Mouse (Mus musculus): ENCODE measurements at regions not wholly inside any gene's neighbourhood (a gene's known extent, or its start where the extent isn't known, plus 50 kb on each side); places are given as distances from the start of the nearest gene placed in this dataset.

DNA sequence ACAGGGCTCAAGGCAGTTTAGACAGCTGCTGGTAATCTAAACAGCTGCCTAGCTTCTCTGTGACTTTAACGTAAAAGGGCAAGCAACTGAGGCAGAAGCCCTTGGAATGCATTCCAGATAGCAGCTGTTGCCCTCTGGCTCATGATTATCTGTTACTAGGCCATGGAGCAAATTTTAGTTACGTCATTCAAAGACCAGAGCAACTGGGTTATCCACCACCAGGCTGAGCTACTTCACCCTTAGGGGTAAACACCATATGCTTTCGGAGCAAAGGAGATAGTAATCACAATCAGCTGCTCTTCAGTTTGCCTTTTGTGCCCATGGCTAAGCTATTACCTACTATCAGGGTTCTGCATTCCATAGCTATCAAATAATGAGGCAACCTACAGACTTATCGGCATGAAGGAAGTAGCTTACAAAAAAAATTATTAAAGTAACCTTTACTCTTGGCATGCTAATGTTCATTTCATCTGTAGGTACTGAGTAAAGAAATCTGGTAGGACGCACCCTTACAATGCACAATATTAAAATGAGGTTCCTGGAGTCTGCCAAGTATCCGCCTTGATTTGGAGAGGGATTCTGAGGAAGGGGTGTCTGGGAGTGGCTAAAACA lies 212.2 kb downstream of the Car2 start:
- TF ChIP-seq GATA1 (IDR thresholded peaks at IDR 0.05; ENCODE audit: low read length), result no peak

DNA sequence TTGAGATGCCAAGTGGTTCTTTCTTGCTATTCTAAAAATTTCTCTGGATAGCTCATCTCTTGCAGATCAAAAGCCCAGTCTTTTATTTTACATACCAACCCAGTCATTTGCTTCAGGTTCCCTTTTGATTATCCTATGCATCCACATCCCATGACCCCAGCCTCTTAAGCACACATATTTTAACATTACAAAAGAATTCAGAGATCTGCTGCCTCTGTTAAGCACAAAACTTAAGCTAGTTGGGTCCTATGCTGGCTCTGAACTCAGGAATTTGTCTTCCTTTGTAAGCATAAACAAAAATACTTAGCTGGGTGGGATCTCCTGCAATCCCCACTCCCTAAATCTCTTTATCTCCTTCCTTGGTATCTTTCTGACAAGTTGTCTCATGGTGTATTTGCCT lies 212.9 kb downstream of the Car2 start:
- TF ChIP-seq GATA1 (IDR thresholded peaks at IDR 0.05; ENCODE audit: low read length), result no peak

DNA sequence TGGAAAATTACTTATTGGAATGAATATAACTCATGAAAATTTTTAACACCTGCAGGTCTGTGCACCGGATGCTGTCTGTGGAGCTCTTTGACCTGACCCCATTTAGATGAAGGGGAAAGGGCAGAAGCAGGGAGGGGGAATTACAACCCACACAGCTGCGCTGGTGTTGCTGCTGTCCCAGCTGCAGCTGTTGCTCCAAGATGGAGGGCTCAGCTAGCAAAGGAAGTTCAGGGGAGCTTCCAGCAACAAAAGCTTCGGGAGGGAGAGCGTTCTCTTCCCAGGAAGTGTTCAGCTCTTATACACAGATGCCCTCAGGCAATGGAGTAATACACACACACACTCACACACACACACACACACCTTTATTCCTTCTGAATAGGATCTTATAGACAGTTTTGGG lies 219.6 kb downstream of the Car2 start:
- TF ChIP-seq GATA1 (IDR thresholded peaks at IDR 0.05; ENCODE audit: low read length), result no peak

DNA sequence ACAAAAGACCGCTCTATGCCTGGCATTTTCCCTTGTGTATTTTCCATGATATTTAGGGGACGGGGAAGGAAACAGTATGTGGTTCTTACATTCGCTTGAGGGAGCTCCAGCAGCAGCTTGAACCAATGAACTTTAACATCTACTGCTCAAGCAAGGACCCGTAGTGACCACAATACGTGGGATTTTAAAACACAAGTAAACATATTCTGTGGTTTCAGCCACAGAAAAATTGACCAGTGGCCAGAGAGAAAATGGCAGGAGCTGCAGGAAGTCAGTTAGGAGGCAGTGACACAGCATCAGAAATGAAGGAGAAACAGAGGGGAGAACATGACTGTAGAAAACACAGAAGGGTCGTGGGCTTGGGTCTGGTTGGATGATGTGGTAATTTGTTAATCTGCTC lies 220.2 kb downstream of the Car2 start:
- TF ChIP-seq GATA1 (IDR thresholded peaks at IDR 0.05; ENCODE audit: low read length), result no peak

DNA sequence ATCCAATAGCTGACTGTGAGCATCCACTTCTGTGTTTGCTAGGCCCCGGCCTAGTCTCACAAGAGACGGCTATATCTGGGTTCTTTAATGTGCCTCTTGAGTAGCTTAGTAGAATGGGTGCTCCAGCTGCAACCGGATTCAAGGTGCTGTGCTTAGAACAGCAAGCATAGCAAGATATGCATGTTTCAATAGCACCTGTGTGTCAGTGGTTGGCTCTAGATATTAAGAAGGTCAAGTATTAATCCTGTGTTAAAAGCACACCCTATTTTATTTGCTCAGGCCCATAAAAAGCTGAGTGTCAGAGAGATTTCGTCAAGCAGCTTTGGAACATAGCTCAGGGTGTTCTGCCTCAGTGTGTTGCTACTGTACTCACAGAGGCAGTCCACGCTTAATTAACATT lies 221.2 kb downstream of the Car2 start:
- TF ChIP-seq GATA1 (IDR thresholded peaks at IDR 0.05; ENCODE audit: low read length), result no peak

DNA sequence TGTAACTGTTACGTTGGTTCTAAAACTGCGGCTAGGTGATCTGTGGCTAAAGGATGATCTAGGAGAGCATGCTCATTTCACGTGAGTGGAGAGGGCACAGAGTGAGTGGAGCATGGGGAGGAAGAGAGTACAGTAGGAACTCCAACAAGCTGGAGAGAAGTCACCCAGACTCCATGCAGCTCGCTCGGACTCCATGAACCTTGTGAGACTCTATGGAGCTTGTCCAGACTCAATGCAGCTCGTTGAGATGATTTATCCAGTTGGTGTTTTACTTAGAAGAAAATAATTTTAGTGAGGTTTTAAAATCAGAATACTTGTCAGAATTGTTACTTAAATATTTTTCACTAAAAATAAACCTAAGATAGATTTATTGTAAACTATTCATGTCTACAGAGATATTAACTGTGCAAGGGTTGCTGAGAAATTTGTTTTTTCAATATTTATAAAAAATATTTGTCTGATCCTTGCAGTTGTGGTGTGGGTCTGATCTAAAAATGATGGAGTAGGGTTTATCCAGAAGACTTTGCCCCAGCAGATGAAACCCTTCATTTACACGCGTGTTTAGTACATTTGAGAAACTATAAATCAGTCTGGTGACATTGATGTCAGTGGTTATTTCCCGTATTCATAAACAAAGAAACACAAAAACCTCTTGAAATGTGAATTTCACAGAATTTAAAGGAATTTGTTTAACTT lies 222.3 kb downstream of the Car2 start:
- TF ChIP-seq GATA1 (IDR thresholded peaks at IDR 0.05; ENCODE audit: low read length), result no peak

DNA sequence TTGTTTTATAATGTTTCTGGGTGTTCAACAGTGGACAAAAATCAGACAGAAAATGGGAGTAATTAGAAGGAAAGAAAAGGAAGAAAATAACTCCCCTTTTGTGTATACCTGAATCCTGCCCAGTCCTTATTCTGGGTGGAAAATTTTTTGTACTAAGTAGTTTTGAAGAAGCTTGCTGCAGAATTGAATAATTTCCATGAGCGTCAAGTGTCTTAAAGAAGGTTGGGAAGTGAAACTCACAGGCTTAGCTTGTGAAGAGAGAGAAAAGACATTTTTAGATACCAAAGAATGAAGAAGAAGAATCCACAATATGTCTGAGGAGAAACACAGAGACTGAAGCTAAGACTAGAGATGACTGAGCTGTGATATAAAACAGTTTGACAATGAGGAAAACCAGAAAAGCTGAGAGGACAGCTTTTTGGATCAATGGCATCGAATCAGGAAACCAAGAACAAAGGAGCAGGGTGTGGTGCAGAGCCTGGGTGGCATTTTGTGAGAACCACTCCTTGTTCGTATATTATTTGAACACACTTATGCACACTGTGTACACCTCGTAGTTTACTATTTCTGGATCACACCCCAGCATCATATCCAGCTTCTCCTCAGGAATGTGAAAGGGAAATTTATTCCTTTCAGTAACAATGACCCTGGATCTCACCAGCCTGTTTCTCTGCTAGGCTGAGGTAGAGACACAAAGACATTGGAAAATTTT lies 221.9 kb downstream of the Gm9733 start:
- TF ChIP-seq GATA1 (IDR thresholded peaks at IDR 0.05; ENCODE audit: low read length), result no peak

DNA sequence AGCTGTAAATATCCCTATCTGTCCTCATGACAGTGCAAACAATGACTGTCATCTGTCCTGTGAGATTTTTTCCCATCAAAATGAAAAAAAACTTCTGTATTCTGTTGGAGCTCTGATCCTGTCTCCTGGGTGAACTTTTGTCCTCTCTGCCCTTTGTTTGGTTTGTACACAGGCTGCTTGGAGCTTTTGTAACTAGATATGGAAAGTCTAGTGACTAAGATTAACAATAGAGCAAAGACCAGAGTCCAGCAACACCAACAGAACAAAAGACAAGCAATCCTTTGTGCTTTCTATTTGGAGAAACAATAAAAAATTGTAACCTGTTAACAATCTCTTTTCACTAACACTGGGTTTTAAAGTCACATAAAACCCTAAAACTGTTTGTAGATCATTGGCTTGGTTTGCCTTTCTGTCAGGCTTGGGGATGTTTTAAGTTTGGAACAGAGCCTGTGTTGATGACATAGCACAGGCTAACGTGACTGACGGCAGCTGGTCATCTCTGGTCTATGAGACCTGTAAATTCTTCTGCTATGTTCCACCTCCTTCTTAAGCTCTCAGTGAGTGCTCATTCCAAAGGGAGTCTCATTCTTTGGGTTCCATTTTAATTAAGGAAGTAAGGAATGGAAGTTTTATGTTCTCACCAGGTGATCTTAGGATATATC lies 219.8 kb downstream of the Gm9733 start:
- TF ChIP-seq GATA1 (IDR thresholded peaks at IDR 0.05; ENCODE audit: low read length), result no peak

DNA sequence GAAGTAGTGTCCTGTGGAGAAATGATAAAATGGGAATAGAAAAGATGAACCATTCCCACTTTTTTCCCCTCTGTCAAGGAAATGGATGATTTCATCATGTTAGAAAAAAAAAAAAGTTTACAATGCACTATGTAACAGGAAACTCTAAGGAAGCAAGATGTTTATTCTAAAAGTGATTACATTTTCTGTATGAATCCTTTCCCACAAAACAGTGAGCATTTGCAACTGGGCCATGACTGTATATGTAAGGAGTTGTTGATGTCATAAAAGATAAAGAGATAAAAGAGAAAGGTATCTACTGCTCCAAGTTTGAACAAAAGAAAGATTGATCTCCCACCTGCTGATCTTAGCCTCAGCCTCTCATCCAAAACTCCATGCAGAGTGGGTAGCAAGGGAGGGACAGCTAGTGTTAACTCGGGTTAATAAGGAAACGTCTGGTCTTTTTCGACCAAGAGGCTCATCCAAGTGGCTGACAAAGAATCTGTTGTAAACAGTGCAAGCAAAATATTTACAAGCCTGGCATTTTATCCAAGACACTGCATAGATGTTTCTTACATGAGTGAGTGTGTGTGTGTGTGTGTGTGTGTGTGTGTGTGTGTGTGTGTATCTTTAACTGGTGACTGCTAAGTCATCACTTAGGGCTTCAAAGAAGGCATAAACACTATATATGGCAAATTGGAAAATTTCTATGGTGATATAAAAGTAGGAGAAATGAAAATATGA lies 213.3 kb downstream of the Gm9733 start:
- no peak for TF ChIP-seq GATA1 (IDR thresholded peaks at IDR 0.05; ENCODE audit: low read length)

DNA sequence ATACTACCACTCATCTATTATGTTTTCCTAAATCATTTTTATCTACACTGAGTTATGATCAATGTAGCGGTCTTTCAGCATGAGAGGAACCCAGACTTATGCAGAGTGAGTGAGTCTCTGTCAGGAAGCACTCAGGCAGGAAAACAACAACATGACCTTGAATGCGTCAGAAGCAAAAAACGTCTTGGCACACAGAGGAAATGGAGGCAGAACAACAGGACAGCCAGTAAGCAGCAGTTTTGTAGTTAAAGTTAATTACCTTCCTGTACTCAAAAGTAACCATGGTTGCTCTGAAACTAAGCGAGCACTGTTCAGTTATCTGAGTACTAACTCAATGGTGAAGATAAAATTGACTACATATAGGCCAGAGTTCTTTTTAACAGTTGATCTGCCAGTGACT lies 205.4 kb downstream of the Gm9733 start:
- TF ChIP-seq GATA1 (IDR thresholded peaks at IDR 0.05; ENCODE audit: low read length), result no peak

DNA sequence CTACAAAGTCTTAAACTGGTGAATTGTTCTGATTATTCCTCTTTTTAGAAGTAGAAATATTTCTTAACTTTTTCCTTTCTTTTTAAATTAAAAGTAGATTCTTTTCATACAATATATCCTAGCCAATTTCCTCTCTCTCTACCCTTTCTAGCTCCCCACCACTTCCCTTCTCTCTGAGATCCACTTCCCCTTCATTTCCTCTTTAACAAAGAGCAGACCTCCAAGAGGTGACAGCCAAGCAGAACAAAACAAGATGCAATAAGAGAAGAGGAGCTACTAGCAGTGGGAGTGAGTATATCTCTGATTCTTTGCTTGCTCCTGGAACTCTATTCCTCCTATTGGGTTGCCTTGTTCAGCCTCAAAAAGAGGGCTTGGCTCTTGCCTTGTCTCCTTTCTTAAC lies 203.7 kb downstream of the Gm9733 start:
- TF ChIP-seq GATA1 (IDR thresholded peaks at IDR 0.05; ENCODE audit: low read length), result no peak

DNA sequence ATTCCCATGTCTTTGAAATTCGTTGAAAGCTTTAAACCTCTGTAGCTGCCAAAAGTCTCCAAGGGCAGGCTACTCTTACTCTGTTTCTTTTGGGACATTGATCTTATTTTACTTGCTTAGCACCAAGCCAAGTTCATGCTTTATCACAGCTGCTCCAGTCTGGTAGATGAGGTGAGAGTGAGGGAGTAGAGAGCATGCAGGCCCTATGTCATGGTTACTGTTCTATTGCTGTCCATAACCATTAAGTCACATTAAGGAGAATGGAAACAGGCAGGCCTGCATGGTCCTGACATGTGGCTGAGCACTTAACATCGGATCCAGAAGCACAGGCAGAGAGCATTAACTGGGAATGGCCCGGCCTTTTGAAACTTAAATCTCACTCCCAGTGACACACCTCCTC lies 203.1 kb downstream of the Gm9733 start:
- no peak for TF ChIP-seq GATA1 (IDR thresholded peaks at IDR 0.05; ENCODE audit: low read length)

DNA sequence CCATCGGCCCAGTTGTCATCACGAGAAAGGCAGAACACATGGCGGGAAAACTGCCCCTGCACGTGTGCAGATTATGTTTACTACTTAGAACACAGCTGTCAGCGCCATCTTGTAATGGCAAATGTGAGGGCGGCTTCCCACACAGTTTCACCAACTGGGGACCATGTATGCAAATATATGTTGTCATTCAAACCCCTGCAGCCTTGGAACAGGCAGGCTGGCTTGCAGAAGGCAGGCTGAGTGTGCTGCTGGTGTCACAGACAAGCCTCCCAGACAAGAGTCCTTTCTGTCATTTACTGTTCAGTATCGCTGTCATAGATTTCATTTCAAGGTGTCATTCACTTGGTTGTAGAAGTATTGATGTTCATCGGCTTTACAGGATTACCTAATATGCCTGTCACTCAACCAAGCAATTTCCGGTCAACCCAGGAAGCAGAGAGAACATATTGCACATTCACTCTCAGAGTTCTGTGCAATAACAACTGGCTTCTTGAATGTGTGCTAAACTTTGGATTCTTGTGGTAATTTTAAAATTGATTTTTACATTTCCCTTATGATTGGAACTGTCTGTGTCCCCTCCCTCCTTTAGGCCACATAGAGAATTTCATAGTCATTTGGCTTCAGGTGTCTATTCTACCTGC lies 202.3 kb downstream of the Gm9733 start:
- TF ChIP-seq GATA1 (IDR thresholded peaks at IDR 0.05; ENCODE audit: low read length), result no peak

DNA sequence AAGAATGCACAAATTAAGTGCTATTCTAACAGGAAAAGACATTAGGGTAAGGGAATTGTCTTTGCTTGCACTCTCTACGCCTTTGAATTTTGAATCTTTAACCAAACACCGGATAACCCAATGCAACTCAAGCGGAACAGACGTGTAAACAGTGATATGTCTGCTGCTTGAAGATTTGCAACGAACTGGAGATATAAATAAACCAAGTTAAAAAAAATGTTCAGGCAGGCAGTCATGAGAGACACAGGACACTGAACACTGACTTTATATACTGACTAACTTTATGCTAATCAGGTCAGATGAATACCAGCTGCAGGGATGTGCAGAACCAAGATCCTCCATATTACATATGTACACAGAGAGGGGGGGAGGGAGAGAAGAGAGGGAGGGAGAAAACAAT lies 200.0 kb downstream of the Gm9733 start:
- no peak for TF ChIP-seq GATA1 (IDR thresholded peaks at IDR 0.05; ENCODE audit: low read length)

DNA sequence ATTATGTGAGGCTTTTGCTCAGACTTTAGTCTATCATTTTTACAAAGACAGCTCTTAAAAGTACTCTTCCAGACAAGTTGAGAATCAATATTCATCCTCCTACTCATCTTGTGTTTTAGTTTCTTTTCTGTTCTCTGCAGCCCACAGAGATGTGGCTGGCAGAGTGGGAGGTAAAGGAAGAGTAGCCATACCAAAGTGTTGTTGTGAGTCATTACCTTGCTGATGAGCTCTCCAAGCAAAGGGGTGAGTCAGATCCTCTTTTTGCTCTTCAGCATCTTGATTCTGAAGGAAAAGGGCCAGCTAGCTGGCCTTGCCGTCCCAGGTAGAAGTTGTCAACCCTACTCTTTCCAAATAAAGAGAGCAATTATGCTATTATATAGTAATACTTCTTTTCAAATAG lies 192.6 kb downstream of the Gm9733 start:
- no peak for TF ChIP-seq GATA1 (IDR thresholded peaks at IDR 0.05; ENCODE audit: low read length)
